Mouse (Mus musculus): ENCODE data around the gene Bglap2. TPM values are rescaled to one million over a fixed set of nuclear protein-coding genes. Genes with fewer than 3 reads are reported as not detected.
"Not testable (repeated sequence)": the region's sequence is repeated elsewhere in the genome, so short reads cannot be mapped to it uniquely, and the experiment has no call there.

The Bglap2 gene
- polyA plus RNA-seq, 1 experiment from 2014 or later = not detected

DNA sequence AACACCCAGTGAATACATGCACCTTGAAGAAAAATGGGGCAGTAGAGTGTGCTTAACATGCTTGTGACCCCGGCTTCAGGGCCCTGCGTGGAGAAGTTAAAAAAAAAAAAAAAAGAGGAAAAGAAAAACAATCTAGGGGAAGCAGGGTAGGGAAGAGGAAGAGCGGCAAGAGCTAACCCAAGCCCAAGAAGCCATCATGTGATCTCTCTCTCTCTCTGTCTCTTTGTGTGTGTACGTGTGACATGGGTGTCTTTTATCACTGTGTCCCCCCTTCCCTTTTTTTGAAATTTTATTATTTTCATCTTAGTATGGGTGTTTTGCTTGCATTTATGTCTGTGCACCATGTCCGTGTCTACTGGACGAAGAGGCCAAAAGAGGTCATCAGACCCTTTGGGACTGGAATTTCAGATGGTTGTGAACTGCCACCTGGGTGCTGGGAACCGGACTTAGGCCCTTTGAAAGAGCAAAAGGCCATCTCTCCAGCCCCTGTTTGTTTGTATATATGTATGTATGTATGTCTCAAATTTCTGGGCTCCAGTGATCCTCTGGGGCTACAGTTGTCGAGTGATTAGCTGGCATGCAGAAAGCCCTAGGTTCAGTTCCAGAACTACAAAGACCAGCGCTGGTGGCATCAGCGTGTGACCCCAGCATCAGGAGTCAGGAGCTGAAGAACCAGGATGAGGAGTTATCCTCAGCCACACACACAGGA lies 25.2 kb upstream of the Bglap2 start:
- no peak overlapping the region for H3K27ac ChIP-seq (ENCODE audit: low read length)
- no peak overlapping the region for H3K9ac ChIP-seq (ENCODE audit: low read depth, low read length)
- H3K9me3 ChIP-seq (replicated peaks; ENCODE audit: control insufficient read depth, low read length) = no peaks in the 10 kb centered on the region
- H3K36me3 ChIP-seq (ENCODE audit: control insufficient read depth, insufficient read depth) = peaks cover 5% of the 10 kb centered on the region
- no peak for ATAC-seq (ENCODE audit: low read depth)
- H3K27me3 ChIP-seq (ENCODE audit: control insufficient read depth, insufficient read depth, low read depth, low read length) = no peaks in the 10 kb centered on the region
- H3K4me1 ChIP-seq (ENCODE audit: control insufficient read depth, low read depth, low read length) = peaks cover 19% of the 10 kb centered on the region
- H3K4me2 ChIP-seq (ENCODE audit: low read depth, low read length) = no peak overlapping the region
- 79% methylated on average over 10 of the region's 10 CpGs for whole genome bisulfite sequencing (ENCODE audit: insufficient replicate concordance)
- H3K4me3 ChIP-seq (ENCODE audit: low read depth, low read length) = no peak overlapping the region

DNA sequence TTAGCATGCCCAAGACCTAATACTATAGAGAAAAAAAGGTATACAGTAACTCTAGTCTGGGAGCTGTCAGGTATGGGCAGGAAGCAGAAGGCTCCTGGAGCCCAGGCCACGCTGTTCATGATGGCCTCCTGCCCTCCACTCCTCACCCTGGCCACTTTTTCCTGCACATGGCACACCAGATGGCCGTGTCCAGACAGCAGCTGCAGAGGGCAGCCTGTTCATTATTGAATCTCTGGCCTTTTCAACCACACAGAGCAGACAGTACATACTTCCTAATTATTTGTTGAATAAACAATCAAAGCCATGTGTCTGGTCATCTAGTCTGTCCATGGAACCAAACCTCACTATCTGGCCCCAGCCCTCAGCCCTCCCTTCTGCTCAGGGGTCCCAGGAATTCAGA lies 20.2 kb upstream of the Bglap2 start:
- 79% methylated on average over 2 of the region's 2 CpGs for WGBS (ENCODE audit: insufficient replicate concordance)
- H3K36me3 ChIP-seq (ENCODE audit: control insufficient read depth, insufficient read depth) = peaks cover 4% of the 10 kb centered on the region
- ATAC-seq (ENCODE audit: low read depth) = no peak

DNA sequence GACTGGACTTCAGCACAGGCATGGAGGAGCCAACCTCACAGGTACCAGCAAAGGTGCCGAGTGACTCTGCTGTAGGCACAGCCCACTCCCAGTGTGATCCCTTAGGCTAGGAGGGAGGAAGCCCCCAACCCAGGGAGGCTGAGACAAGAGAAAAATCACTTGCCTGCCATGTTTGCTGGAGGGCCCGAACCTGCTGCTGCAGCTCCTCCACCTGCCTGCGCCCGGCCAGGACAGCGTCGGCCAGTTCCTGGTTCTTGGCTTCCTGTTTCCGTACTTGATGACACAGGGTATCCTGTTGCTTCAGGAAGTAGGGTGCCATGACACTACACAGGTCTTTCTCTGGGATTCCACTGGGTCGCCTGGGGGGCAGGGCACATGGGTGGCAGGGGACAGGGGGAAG lies 17.2 kb upstream of the Bglap2 start:
- no peaks in the 10 kb centered on the region for H3K4me1 ChIP-seq (ENCODE audit: control insufficient read depth, low read depth, low read length)
- no peak overlapping the region for H3K4me2 ChIP-seq (ENCODE audit: low read depth, low read length)
- peaks cover 4% of the 10 kb centered on the region for H3K36me3 ChIP-seq (ENCODE audit: control insufficient read depth, insufficient read depth)
- no peaks in the 10 kb centered on the region for H3K9me3 ChIP-seq (replicated peaks; ENCODE audit: control insufficient read depth, low read length)
- peak; percentile 9; the same call in 1 of the 2 replicates for ATAC-seq (ENCODE audit: low read depth)
- H3K4me3 ChIP-seq (ENCODE audit: low read depth, low read length) = no peak overlapping the region
- 82% methylated on average over 8 of the region's 8 CpGs for WGBS (ENCODE audit: insufficient replicate concordance)
- no peak overlapping the region for H3K9ac ChIP-seq (ENCODE audit: low read depth, low read length)
- H3K27ac ChIP-seq (ENCODE audit: low read length) = no peak overlapping the region
- no peaks in the 10 kb centered on the region for H3K27me3 ChIP-seq (ENCODE audit: control insufficient read depth, insufficient read depth, low read depth, low read length)

More for the DNA sequence above, 20.2 kb upstream of the Bglap2 start:
- Histone ChIP-seq H3K27ac (ENCODE audit: low read length) (no peak overlapping the region), H3K4me3 (ENCODE audit: low read depth, low read length) (no peak overlapping the region), H3K9me3 (replicated peaks; ENCODE audit: control insufficient read depth, low read length) (no peaks in the 10 kb centered on the region), H3K27me3 (ENCODE audit: control insufficient read depth, insufficient read depth, low read depth, low read length) (no peaks in the 10 kb centered on the region), H3K9ac (ENCODE audit: low read depth, low read length) (no peak overlapping the region), H3K4me1 (ENCODE audit: control insufficient read depth, low read depth, low read length) (no peaks in the 10 kb centered on the region), H3K4me2 (ENCODE audit: low read depth, low read length) (no peak overlapping the region)

DNA sequence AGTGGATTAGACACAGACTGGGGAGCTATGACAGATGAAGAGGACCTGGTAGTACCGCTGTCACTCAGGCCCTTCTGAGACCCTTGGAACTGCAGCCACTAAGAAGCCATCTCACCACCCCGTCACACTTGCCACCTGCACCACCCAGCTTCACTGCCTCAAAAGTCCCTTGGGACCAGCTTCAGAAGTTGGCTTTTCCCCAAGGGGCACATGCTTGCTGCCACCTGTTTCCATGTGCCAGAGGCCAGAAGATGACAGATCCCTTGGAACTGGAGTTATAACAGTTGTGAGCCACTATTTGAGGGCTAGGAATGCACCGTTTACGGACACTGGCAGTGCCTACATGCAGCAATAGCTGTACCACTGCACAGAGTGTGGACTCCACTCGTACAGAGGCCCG lies 16.8 kb upstream of the Bglap2 start:
- Histone ChIP-seq H3K4me1 (ENCODE audit: control insufficient read depth, low read depth, low read length) (no peaks in the 10 kb centered on the region), H3K9me3 (replicated peaks; ENCODE audit: control insufficient read depth, low read length) (no peaks in the 10 kb centered on the region), H3K9ac (ENCODE audit: low read depth, low read length) (no peak overlapping the region), H3K27ac (ENCODE audit: low read length) (no peak overlapping the region), H3K4me2 (ENCODE audit: low read depth, low read length) (no peak overlapping the region), H3K4me3 (ENCODE audit: low read depth, low read length) (no peak overlapping the region), H3K27me3 (ENCODE audit: control insufficient read depth, insufficient read depth, low read depth, low read length) (no peaks in the 10 kb centered on the region), H3K36me3 (ENCODE audit: control insufficient read depth, insufficient read depth) (peaks cover 4% of the 10 kb centered on the region)
- 83% methylated on average over 6 of the region's 6 CpGs for WGBS (ENCODE audit: insufficient replicate concordance)
- no peak for ATAC-seq (ENCODE audit: low read depth)

DNA sequence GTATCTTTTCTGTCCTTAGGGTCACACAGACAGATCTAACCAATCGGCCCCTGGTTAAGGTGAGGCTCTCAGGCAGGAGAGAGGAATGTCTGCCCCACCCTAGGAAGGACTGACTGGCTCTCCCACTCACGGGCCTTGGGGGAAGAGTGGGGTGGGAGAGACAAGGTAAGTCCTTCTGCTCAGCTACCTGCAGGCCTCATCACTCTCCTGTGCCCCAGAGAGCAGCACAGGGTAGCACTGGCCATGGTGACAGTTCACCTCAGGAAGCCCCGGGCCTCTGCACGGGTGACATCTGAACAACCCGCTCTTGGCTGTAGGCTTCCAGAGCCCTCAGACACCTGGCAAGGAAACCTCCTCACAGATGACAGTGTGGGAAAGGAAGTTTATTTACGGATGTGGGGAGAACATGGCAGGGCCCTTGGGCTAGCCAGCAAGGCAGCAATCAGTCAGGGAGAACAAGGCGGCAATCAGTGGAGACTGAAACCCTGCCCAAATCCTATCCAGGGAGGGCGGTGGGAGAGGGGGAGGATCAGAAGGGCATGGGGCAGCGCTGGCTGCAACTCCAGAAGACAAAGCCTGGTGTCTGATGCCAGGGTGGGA lies 15.4 kb upstream of the Bglap2 start:
- no peak overlapping the region for H3K4me3 ChIP-seq (ENCODE audit: low read depth, low read length)
- H3K4me2 ChIP-seq (ENCODE audit: low read depth, low read length) = no peak overlapping the region
- WGBS (ENCODE audit: insufficient replicate concordance) = 85% methylated on average over 9 of the region's 9 CpGs
- ATAC-seq (ENCODE audit: low read depth) = no peak
- no peak overlapping the region for H3K27ac ChIP-seq (ENCODE audit: low read length)
- H3K9me3 ChIP-seq (replicated peaks; ENCODE audit: control insufficient read depth, low read length) = no peaks in the 10 kb centered on the region
- H3K9ac ChIP-seq (ENCODE audit: low read depth, low read length) = no peak overlapping the region
- no peaks in the 10 kb centered on the region for H3K27me3 ChIP-seq (ENCODE audit: control insufficient read depth, insufficient read depth, low read depth, low read length)
- peaks cover 8% of the 10 kb centered on the region for H3K36me3 ChIP-seq (ENCODE audit: control insufficient read depth, insufficient read depth)
- H3K4me1 ChIP-seq (ENCODE audit: control insufficient read depth, low read depth, low read length) = no peaks in the 10 kb centered on the region

DNA sequence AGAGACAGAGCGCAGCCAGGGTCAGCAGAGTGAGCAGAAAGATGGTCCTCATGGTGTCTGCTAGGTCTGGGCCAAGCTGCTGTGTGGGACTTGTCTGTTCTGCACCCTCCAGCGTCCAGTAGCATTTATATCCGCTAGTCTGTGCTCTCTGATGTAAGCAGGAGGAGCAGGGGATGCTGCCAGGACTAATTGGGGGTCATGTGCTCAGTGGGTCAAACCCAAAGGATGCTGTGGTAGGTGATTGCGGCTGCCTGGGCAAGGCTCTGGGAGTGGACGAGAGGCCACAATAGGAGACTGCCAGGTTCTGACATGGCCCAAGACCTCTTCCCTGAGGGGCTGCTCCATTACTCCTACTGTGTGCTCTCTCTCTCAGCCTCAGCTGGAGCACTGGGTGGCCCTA lies 5.9 kb upstream of the Bglap2 start, which contains the start of gene Bglap:
Gene Bglap (minus strand): TSS at position 101 of the 400 bp plus-strand sequence.
- Histone ChIP-seq H3K4me2 (ENCODE audit: low read depth, low read length) (no peak within 1 kb of the TSS), H3K4me3 (ENCODE audit: low read depth, low read length) (no peak within 1 kb of the TSS), H3K9ac (ENCODE audit: low read depth, low read length) (no peak within 1 kb of the TSS), H3K27me3 (ENCODE audit: control insufficient read depth, insufficient read depth, low read depth, low read length) (no peaks in the 10 kb centered on the region), H3K4me1 (ENCODE audit: control insufficient read depth, low read depth, low read length) (no peaks in the 10 kb centered on the region; the same call in 1 of the 2 replicates), H3K27ac (ENCODE audit: low read length) (no peak within 1 kb of the TSS), H3K9me3 (replicated peaks; ENCODE audit: control insufficient read depth, low read length) (no peaks in the 10 kb centered on the region), H3K36me3 (ENCODE audit: control insufficient read depth, insufficient read depth) (no peaks in the 10 kb centered on the region)
- 62% methylated on average over 5 of the region's 5 CpGs for WGBS (ENCODE audit: insufficient replicate concordance)
- ATAC-seq (ENCODE audit: low read depth) = no peak

DNA sequence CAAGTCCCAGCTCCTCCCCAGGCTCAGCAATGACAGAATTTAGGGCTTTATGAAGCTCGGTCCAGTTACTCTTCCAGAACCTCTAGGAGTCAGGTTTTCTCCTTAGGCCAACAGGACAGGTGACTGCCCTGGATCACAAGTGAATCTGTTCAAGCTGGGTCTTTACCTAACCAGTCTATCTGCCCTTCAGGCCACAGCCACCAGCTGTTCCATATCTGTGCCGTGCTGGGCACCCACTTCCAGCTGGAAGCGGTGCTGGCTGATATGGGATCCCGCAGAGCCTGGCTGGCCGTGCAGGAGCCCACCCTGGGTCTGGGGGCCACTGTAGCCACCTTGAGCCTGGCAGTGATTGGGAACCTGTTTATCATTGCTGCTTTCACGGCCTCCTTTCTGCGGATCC lies 3.9 kb upstream of the Bglap2 start:
- not testable (repeated sequence) for H3K27me3 ChIP-seq (ENCODE audit: control insufficient read depth, insufficient read depth, low read depth, low read length); H3K36me3 ChIP-seq (ENCODE audit: control insufficient read depth, insufficient read depth); H3K9ac ChIP-seq (ENCODE audit: low read depth, low read length); H3K27ac ChIP-seq (ENCODE audit: low read length); H3K4me3 ChIP-seq (ENCODE audit: low read depth, low read length); H3K4me1 ChIP-seq (ENCODE audit: control insufficient read depth, low read depth, low read length); H3K9me3 ChIP-seq (replicated peaks; ENCODE audit: control insufficient read depth, low read length); H3K4me2 ChIP-seq (ENCODE audit: low read depth, low read length); ATAC-seq (ENCODE audit: low read depth)
- WGBS (ENCODE audit: insufficient replicate concordance) = 0% methylated on average over 1 of the region's 7 CpGs

DNA sequence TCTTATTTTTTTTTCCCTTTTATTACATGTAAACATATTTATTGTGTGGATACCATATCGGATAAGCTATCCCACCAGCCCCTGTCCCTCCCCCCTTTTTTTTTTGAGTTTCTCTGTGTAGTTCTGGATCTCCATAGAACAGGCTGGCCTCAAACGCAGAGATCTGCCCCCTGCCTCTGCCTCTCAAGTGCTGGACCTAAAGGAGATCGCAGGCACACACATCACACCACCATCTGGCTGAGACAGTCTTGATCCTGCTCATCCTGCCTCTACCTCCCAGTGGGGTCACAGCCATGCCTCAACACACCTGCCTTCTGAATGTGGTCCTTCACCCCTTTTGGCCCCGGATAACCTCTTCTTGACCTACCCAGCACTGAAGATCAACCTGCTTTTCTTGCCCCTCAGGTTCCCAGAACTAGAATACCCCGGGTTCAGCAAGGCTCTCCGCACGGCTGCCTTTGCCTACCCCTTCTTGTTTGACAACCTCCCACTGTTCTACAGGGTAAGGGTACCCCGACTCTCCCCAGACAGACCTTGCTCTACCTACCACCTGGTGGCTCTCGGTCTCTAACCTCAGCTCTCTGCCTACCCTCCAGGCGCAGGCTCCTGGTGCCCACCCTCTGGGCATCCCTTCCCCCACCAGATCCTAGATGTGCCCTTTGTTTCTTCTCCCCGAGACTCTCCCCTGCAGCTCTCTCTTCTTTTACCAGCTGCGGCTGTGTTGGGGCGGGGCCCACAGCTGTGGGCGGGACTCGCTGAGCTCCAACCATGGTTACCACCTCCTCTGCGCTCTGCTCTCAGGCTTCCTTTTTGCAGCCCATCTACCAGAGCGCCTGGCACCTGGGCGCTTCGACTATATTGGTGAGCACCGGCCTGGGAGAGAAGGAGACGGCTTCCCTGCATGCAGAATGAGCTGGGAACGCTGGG lies 3.2 kb upstream of the Bglap2 start:
- H3K4me1 ChIP-seq (ENCODE audit: control insufficient read depth, low read depth, low read length); H3K36me3 ChIP-seq (ENCODE audit: control insufficient read depth, insufficient read depth); H3K4me3 ChIP-seq (ENCODE audit: low read depth, low read length); H3K9ac ChIP-seq (ENCODE audit: low read depth, low read length); H3K9me3 ChIP-seq (replicated peaks; ENCODE audit: control insufficient read depth, low read length); H3K27me3 ChIP-seq (ENCODE audit: control insufficient read depth, insufficient read depth, low read depth, low read length); H3K27ac ChIP-seq (ENCODE audit: low read length): not testable (repeated sequence)
- ATAC-seq (ENCODE audit: low read depth) = peak; percentile 82
- WGBS (ENCODE audit: insufficient replicate concordance) = 14% methylated on average over 20 of the region's 22 CpGs
- H3K4me2 ChIP-seq (ENCODE audit: low read depth, low read length) = peak overlapping the region; percentile 18; the same call in 1 of the 2 replicates
